ENCODE assay signal across 29 mouse cellular contexts in the genomic region with DNA sequence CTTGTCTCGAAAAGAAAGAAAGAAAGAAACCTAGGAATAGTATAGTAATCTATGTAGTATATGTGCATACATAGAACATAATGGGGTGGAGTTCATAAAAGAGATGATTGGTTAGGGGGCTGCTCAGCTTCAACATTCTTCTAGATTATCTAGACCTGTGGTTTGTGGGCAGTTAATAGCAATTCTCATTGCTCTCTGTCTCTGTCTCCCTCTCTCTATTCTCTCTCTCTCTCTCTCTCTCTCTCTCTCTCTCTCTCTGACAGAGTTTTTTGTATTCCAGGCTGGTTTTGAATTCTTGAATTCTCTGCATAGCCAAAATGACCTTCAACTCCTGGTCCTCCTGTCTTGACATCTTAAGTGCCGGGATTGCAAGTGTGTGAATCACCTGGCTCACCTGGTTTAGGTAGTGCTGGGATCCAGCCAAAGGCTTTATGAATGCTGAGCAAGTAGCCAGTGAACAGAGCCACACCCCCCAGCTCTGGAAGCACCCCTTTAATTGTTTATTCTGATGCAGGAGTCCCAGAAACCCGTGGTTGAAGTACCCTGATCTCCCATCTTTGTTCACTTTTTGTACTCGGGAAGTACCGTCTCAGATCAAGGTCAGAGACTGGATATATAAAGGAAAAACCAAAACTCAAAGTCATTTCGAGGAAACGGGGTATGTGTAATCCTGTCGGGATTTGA. TPM values are rescaled to one million over a fixed set of nuclear protein-coding genes. Genes with fewer than 3 reads are reported as not detected.
DNase-seq lines count a peak whose midpoint lies in the region; TF ChIP-seq lines count a peak whose summit lies in the region.
"Had no signal": no experiment of that assay in that cellular context is flagged by ENCODE, and none has a peak within 500 bp of the region (broad histone marks: within the 10 kb centered on the region; RNA-seq: fewer than 3 reads in every experiment).

No protein-coding gene starts in this region.

- H3K36me3 ChIP-seq in small intestine, adult 2 months (ENCODE audit: control insufficient read depth, insufficient read depth, low read length): no peaks in the 10 kb centered on the region
- H3K36me3 ChIP-seq: embryonic facial prominence, embryonic 10.5 days; embryonic facial prominence, embryonic 15.5 days; heart, embryonic 10.5 days; heart, embryonic 15.5 days; hindbrain, embryonic 13.5 days; kidney, embryonic 15.5 days; lung, embryonic 15.5 days; midbrain, embryonic 15.5 days; neural tube, embryonic 12.5 days; stomach, embryonic 15.5 days had no signal

- no peak overlapping the region for H3K4me3 ChIP-seq in small intestine, adult 2 months (ENCODE audit: low read depth, low read length)
- H3K4me3 ChIP-seq: embryonic facial prominence, embryonic 10.5 days; embryonic facial prominence, embryonic 15.5 days; forebrain, embryonic 13.5 days; heart, embryonic 10.5 days; heart, embryonic 15.5 days; hindbrain, embryonic 13.5 days; kidney, embryonic 15.5 days; lung, embryonic 15.5 days; midbrain, embryonic 15.5 days; neural tube, embryonic 12.5 days; stomach, embryonic 15.5 days had no signal

- peaks cover 24% of the 10 kb centered on the region for H3K4me1 ChIP-seq in small intestine, adult 2 months (ENCODE audit: control insufficient read depth, insufficient read depth, insufficient read length, low read length)
- H3K4me1 ChIP-seq: midbrain, embryonic 15.5 days had no signal

- TF ChIP-seq CTCF in small intestine, adult 2 months (IDR thresholded peaks at IDR 0.05; ENCODE audit: extremely low read depth, insufficient read length, insufficient replicate concordance, low read depth, low read length): no peak

- WGBS in small intestine, adult 2 months: 33% methylated on average over 8 of the region's 8 CpGs

- no peak for TF ChIP-seq POLR2A in small intestine, adult 2 months (IDR thresholded peaks at IDR 0.05; ENCODE audit: low read depth, low read length)

- H3K27ac ChIP-seq in small intestine, adult 2 months (ENCODE audit: insufficient read depth, low read depth, low read length): peak overlapping the region; percentile 93
- H3K27ac ChIP-seq: embryonic facial prominence, embryonic 10.5 days; embryonic facial prominence, embryonic 15.5 days; forebrain, embryonic 13.5 days; heart, embryonic 15.5 days; hindbrain, embryonic 13.5 days; kidney, embryonic 15.5 days; liver, embryonic 14.5 days; lung, embryonic 15.5 days; midbrain, embryonic 15.5 days; neural tube, embryonic 12.5 days; stomach, embryonic 15.5 days had no signal

- H3K27me3 ChIP-seq in small intestine, adult 2 months (ENCODE audit: control insufficient read depth, insufficient read depth, low read length): no peaks in the 10 kb centered on the region
- H3K27me3 ChIP-seq: embryonic facial prominence, embryonic 15.5 days; forebrain, embryonic 13.5 days; heart, embryonic 15.5 days; hindbrain, embryonic 13.5 days; kidney, embryonic 15.5 days; lung, embryonic 15.5 days; midbrain, embryonic 15.5 days; neural tube, embryonic 12.5 days; stomach, embryonic 15.5 days had no signal

- DNase-seq in lung, adult 18-20 months: peak; percentile 32 to 46
- DNase-seq in lung, postnatal 4 days: no peak
- DNase-seq in ES-CJ7 (ENCODE audit: low read depth, low spot score): peak; percentile 56
- DNase-seq in fat pad, adult 2 months (ENCODE audit: extremely low read depth, low read depth, low spot score): peak; percentile 77
- no peak for DNase-seq in retina, postnatal 1 day
- no peak for DNase-seq in right cerebral cortex, adult 2 months (ENCODE audit: low spot score in 2 of 2)
- DNase-seq: adrenal gland, postnatal 10 days; cerebellum, adult 8-10 months; cerebellum, postnatal 25 days; gastrocnemius, postnatal 14 days; heart, adult 11 months; heart, postnatal 36 days; kidney, adult 11 months; kidney, postnatal 36 days; liver; right cerebral cortex, postnatal 14 days had no signal

RNA-seq across cellular contexts. Expression of gene Tnip1, which starts 8.8 kb away (rescaled TPM):
- 47.9 and 122 TPM in 2 replicates for polyA plus RNA-seq in small intestine, adult 2 months (2012; rRNA removed)

Comparison
In these comparisons a context has a peak if more than half of its experiments do, and no peak if none do; other contexts are left out.
1. DNase-seq: peak in lung, adult 18-20 months (2 of 2), ES-CJ7 (single experiment) and fat pad, adult 2 months (single experiment); none in lung, postnatal 4 days (0 of 2), retina, postnatal 1 day (single experiment) and right cerebral cortex, adult 2 months (0 of 2).